Mouse (Mus musculus): ENCODE data around the gene Ephx1. TPM values are rescaled to one million over a fixed set of nuclear protein-coding genes. Genes with fewer than 3 reads are reported as not detected.

Gene Ephx1
- polyA plus RNA-seq, 1 experiment: 16.9 TPM

DNA sequence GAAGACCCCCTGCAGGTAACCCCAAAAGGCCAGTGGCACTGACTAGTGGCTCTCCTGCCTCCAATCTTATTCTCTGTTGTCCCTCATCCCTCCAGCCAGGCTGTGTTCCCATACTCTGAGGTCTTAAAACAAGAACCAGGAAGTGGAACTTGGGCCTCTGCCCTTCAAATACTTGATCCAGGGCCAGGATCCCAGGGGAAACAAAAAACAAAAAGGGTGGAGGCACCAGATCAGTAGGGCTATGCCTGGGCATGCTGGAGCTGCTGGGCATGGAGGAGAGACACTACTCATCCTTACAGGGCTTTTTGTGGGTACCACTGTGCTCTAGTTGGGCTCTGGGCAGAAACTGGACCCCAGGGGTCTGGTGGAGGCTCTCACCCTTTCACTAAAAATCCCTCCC is 5.1 kb downstream of the Ephx1 start:
- Histone ChIP-seq H3K9me3 (replicated peaks; ENCODE audit: control insufficient read depth, insufficient read depth, low read length, poor library complexity, severe bottlenecking) (no peaks in the 10 kb centered on the region), H3K4me1 (ENCODE audit: control insufficient read depth, insufficient read depth, low read length) (peaks cover 2% of the 10 kb centered on the region), H3K27ac (ENCODE audit: insufficient read depth, low read length) (peak overlapping the region; percentile 22; the same call in 1 of the 2 replicates), H3K27me3 (ENCODE audit: control insufficient read depth, insufficient read depth, low read length, poor library complexity, severe bottlenecking) (no peaks in the 10 kb centered on the region), H3K9ac (ENCODE audit: low read depth, poor library complexity, severe bottlenecking) (peak overlapping the region; percentile 26; the same call in 1 of the 2 replicates), H3K36me3 (ENCODE audit: control insufficient read depth, insufficient read depth, low read length, poor library complexity, severe bottlenecking) (no peaks in the 10 kb centered on the region), H3K4me3 (ENCODE audit: low read depth, low read length) (no peak overlapping the region)
- TF ChIP-seq POLR2A (IDR thresholded peaks at IDR 0.05; ENCODE audit: insufficient read depth, low read length) (no peak), EP300 (IDR thresholded peaks at IDR 0.05; ENCODE audit: insufficient read depth, low read depth, low read length) (no peak), CTCF (IDR thresholded peaks at IDR 0.05; ENCODE audit: low read depth, low read length) (no peak)

- H3K27me3 ChIP-seq (ENCODE audit: control insufficient read depth, insufficient read depth, low read length, poor library complexity, severe bottlenecking): no peaks in the 10 kb centered on the region
- no peak for TF ChIP-seq EP300 (IDR thresholded peaks at IDR 0.05; ENCODE audit: insufficient read depth, low read depth, low read length)
- no peak for TF ChIP-seq CTCF (IDR thresholded peaks at IDR 0.05; ENCODE audit: low read depth, low read length)
- no peak for TF ChIP-seq POLR2A (IDR thresholded peaks at IDR 0.05; ENCODE audit: insufficient read depth, low read length)
- peak overlapping the region; percentile 22; the same call in 1 of the 2 replicates for H3K27ac ChIP-seq (ENCODE audit: insufficient read depth, low read length)
- H3K9me3 ChIP-seq (replicated peaks; ENCODE audit: control insufficient read depth, insufficient read depth, low read length, poor library complexity, severe bottlenecking): no peaks in the 10 kb centered on the region
- peaks cover 5% of the 10 kb centered on the region for H3K4me1 ChIP-seq (ENCODE audit: control insufficient read depth, insufficient read depth, low read length)
- H3K36me3 ChIP-seq (ENCODE audit: control insufficient read depth, insufficient read depth, low read length, poor library complexity, severe bottlenecking): no peaks in the 10 kb centered on the region
- H3K9ac ChIP-seq (ENCODE audit: low read depth, poor library complexity, severe bottlenecking): peak overlapping the region; percentile 26; the same call in 1 of the 2 replicates
- H3K4me3 ChIP-seq (ENCODE audit: low read depth, low read length): no peak overlapping the region
Observed at GRCm38 (mm10) chr1:181014731-181015500, 5.8 kb downstream of the Ephx1 start.

DNA sequence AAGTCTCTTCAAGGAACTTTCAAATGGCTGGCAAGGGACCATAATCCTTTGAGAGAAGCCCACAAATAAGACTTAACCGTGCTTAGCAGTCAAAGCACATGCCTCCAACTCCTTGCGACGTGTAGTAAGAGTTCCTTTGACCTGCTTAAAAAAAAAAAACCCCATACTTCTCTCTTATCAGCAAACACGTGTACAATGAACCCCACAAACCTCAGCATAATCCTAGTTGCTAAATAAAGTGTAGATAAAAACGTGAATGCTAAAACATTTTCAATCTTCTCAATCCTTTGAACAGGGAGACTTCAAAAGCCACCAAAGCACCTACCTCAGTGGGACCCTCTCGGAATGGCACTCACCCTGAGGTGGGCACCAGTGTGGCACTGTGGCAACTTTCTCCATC is 7.3 kb downstream of the Ephx1 start:
- H3K27me3 ChIP-seq (ENCODE audit: control insufficient read depth, insufficient read depth, low read length, poor library complexity, severe bottlenecking): no peaks in the 10 kb centered on the region
- H3K4me3 ChIP-seq (ENCODE audit: low read depth, low read length): no peak overlapping the region
- peaks cover 5% of the 10 kb centered on the region for H3K4me1 ChIP-seq (ENCODE audit: control insufficient read depth, insufficient read depth, low read length)
- H3K9me3 ChIP-seq (replicated peaks; ENCODE audit: control insufficient read depth, insufficient read depth, low read length, poor library complexity, severe bottlenecking): no peaks in the 10 kb centered on the region
- H3K36me3 ChIP-seq (ENCODE audit: control insufficient read depth, insufficient read depth, low read length, poor library complexity, severe bottlenecking): no peaks in the 10 kb centered on the region
- no peak overlapping the region for H3K9ac ChIP-seq (ENCODE audit: low read depth, poor library complexity, severe bottlenecking)
- no peak overlapping the region for H3K27ac ChIP-seq (ENCODE audit: insufficient read depth, low read length)
- TF ChIP-seq CTCF (IDR thresholded peaks at IDR 0.05; ENCODE audit: low read depth, low read length): no peak
- TF ChIP-seq POLR2A (IDR thresholded peaks at IDR 0.05; ENCODE audit: insufficient read depth, low read length): no peak
- TF ChIP-seq EP300 (IDR thresholded peaks at IDR 0.05; ENCODE audit: insufficient read depth, low read depth, low read length): no peak

- Histone ChIP-seq H3K27ac (ENCODE audit: insufficient read depth, low read length) (no peak overlapping the region), H3K9ac (ENCODE audit: low read depth, poor library complexity, severe bottlenecking) (no peak overlapping the region), H3K4me3 (ENCODE audit: low read depth, low read length) (no peak overlapping the region), H3K27me3 (ENCODE audit: control insufficient read depth, insufficient read depth, low read length, poor library complexity, severe bottlenecking) (no peaks in the 10 kb centered on the region), H3K9me3 (replicated peaks; ENCODE audit: control insufficient read depth, insufficient read depth, low read length, poor library complexity, severe bottlenecking) (no peaks in the 10 kb centered on the region), H3K36me3 (ENCODE audit: control insufficient read depth, insufficient read depth, low read length, poor library complexity, severe bottlenecking) (no peaks in the 10 kb centered on the region), H3K4me1 (ENCODE audit: control insufficient read depth, insufficient read depth, low read length) (peaks cover 5% of the 10 kb centered on the region)
- TF ChIP-seq CTCF (IDR thresholded peaks at IDR 0.05; ENCODE audit: low read depth, low read length): no peak
- no peak for TF ChIP-seq POLR2A (IDR thresholded peaks at IDR 0.05; ENCODE audit: insufficient read depth, low read length)
- no peak for TF ChIP-seq EP300 (IDR thresholded peaks at IDR 0.05; ENCODE audit: insufficient read depth, low read depth, low read length)
Observed at GRCm38 (mm10) chr1:181012416-181012815, 8.3 kb downstream of the Ephx1 start.

- Histone ChIP-seq H3K36me3 (ENCODE audit: control insufficient read depth, insufficient read depth, low read length, poor library complexity, severe bottlenecking) (no peaks in the 10 kb centered on the region), H3K27ac (ENCODE audit: insufficient read depth, low read length) (no peak overlapping the region), H3K9ac (ENCODE audit: low read depth, poor library complexity, severe bottlenecking) (no peak overlapping the region), H3K4me1 (ENCODE audit: control insufficient read depth, insufficient read depth, low read length) (peaks cover 5% of the 10 kb centered on the region), H3K27me3 (ENCODE audit: control insufficient read depth, insufficient read depth, low read length, poor library complexity, severe bottlenecking) (no peaks in the 10 kb centered on the region), H3K9me3 (replicated peaks; ENCODE audit: control insufficient read depth, insufficient read depth, low read length, poor library complexity, severe bottlenecking) (no peaks in the 10 kb centered on the region), H3K4me3 (ENCODE audit: low read depth, low read length) (no peak overlapping the region)
- no peak for TF ChIP-seq POLR2A (IDR thresholded peaks at IDR 0.05; ENCODE audit: insufficient read depth, low read length)
Observed at GRCm38 (mm10) chr1:181011601-181012000, 9.1 kb downstream of the Ephx1 start.

GRCm38 (mm10) chr1:181010171-181010932 is 10.4 kb downstream of the Ephx1 start:
- TF ChIP-seq POLR2A (IDR thresholded peaks at IDR 0.05; ENCODE audit: insufficient read depth, low read length): no peak
- no peak for TF ChIP-seq CTCF (IDR thresholded peaks at IDR 0.05; ENCODE audit: low read depth, low read length)
- TF ChIP-seq EP300 (IDR thresholded peaks at IDR 0.05; ENCODE audit: insufficient read depth, low read depth, low read length): no peak
- Histone ChIP-seq H3K27me3 (ENCODE audit: control insufficient read depth, insufficient read depth, low read length, poor library complexity, severe bottlenecking) (no peaks in the 10 kb centered on the region), H3K4me3 (ENCODE audit: low read depth, low read length) (no peak overlapping the region), H3K9me3 (replicated peaks; ENCODE audit: control insufficient read depth, insufficient read depth, low read length, poor library complexity, severe bottlenecking) (no peaks in the 10 kb centered on the region), H3K27ac (ENCODE audit: insufficient read depth, low read length) (no peak overlapping the region), H3K36me3 (ENCODE audit: control insufficient read depth, insufficient read depth, low read length, poor library complexity, severe bottlenecking) (no peaks in the 10 kb centered on the region), H3K4me1 (ENCODE audit: control insufficient read depth, insufficient read depth, low read length) (peaks cover 4% of the 10 kb centered on the region), H3K9ac (ENCODE audit: low read depth, poor library complexity, severe bottlenecking) (no peak overlapping the region)
